ENCODE assay signal across 8 mouse cellular contexts in genomic region chr16:18406293-18406692, GRCm38 (mm10). TPM values are rescaled to one million over a fixed set of nuclear protein-coding genes. Genes with fewer than 3 reads are reported as not detected.
DNase-seq lines count a peak whose midpoint lies in the region; ATAC-seq and TF ChIP-seq lines count a peak whose summit lies in the region.

No protein-coding gene starts in this region.

- TF ChIP-seq CTCF in C2C12 (IDR thresholded peaks at IDR 0.05; ENCODE audit: control insufficient read depth, insufficient read depth, insufficient read length), result peak; percentile 87
- peak; percentile 86 for TF ChIP-seq CTCF in kidney, postnatal 0 days (IDR thresholded peaks at IDR 0.05; ENCODE audit: low read depth)
- TF ChIP-seq CTCF in small intestine, adult 2 months (IDR thresholded peaks at IDR 0.05; ENCODE audit: extremely low read depth, insufficient read length, insufficient replicate concordance, low read depth, low read length), result peak; percentile 81; the same call in 1 of the 2 replicates

- no peaks in the 10 kb centered on the region for H3K9me3 ChIP-seq in forebrain, embryonic 11.5 days (ENCODE audit: control insufficient read depth, low read length)
- H3K9me3 ChIP-seq in forebrain, embryonic 10.5 days, result no peaks in the 10 kb centered on the region
- no peaks in the 10 kb centered on the region for H3K9me3 ChIP-seq in heart, embryonic 14.5 days (ENCODE audit: control insufficient read depth, low read length)
- no peaks in the 10 kb centered on the region for H3K9me3 ChIP-seq in kidney, postnatal 0 days (replicated peaks; ENCODE audit: low read length)

- no peak overlapping the region for H3K4me3 ChIP-seq in forebrain, embryonic 11.5 days (ENCODE audit: low read depth, low read length)
- no peak overlapping the region for H3K4me3 ChIP-seq in forebrain, embryonic 10.5 days
- no peak overlapping the region for H3K4me3 ChIP-seq in C2C12 (ENCODE audit: insufficient read depth, poor library complexity, severe bottlenecking)
- H3K4me3 ChIP-seq in heart, embryonic 14.5 days (ENCODE audit: control insufficient read depth in 1 of 2, insufficient read depth in 1 of 2, low read depth in 1 of 2, low read length in 2 of 2), result no peak overlapping the region
- no peak overlapping the region for H3K4me3 ChIP-seq in kidney, postnatal 0 days (replicated peaks; ENCODE audit: low read depth, low read length)
- H3K4me3 ChIP-seq in small intestine, adult 2 months (ENCODE audit: low read depth, low read length), result no peak overlapping the region

- no peak for TF ChIP-seq POLR2A in small intestine, adult 2 months (IDR thresholded peaks at IDR 0.05; ENCODE audit: low read depth, low read length)

- WGBS in forebrain, embryonic 11.5 days, result 21% methylated on average over 2 of the region's 2 CpGs
- WGBS in forebrain, embryonic 10.5 days, result 29% methylated on average over 2 of the region's 2 CpGs
- WGBS in heart, embryonic 14.5 days, result 5% methylated on average over 2 of the region's 2 CpGs
- WGBS in kidney, postnatal 0 days, result 15% methylated on average over 2 of the region's 2 CpGs
- 38% methylated on average over 2 of the region's 2 CpGs for WGBS in small intestine, adult 2 months

- peaks cover 21% of the 10 kb centered on the region; the same call in 1 of the 2 replicates for H3K36me3 ChIP-seq in forebrain, embryonic 11.5 days (ENCODE audit: control insufficient read depth, insufficient read depth, low read length)
- peaks cover 97% of the 10 kb centered on the region for H3K36me3 ChIP-seq in forebrain, embryonic 10.5 days (replicated peaks)
- peaks cover 41% of the 10 kb centered on the region for H3K36me3 ChIP-seq in C2C12 (ENCODE audit: control insufficient read depth, insufficient read depth)
- H3K36me3 ChIP-seq in heart, embryonic 14.5 days (ENCODE audit: control insufficient read depth, insufficient read depth, low read length), result peaks cover 89% of the 10 kb centered on the region
- 0 out of 2 replicates have a peak, but pooled peaks cover 21% of the 10 kb centered on the region for H3K36me3 ChIP-seq in kidney, postnatal 0 days (ENCODE audit: insufficient read depth, low read length)
- H3K36me3 ChIP-seq in small intestine, adult 2 months (ENCODE audit: control insufficient read depth, insufficient read depth, low read length), result peaks cover 27% of the 10 kb centered on the region

- H3K4me2 ChIP-seq in forebrain, embryonic 11.5 days (ENCODE audit: low read depth, low read length, severe bottlenecking), result no peak overlapping the region
- no peak overlapping the region for H3K4me2 ChIP-seq in heart, embryonic 14.5 days (ENCODE audit: low read length)
- no peak overlapping the region for H3K4me2 ChIP-seq in kidney, postnatal 0 days (ENCODE audit: low read length)

- peak; percentile 62 for ATAC-seq in forebrain, embryonic 11.5 days (replicated peaks; ENCODE audit: low FRiP score)
- peak; percentile 86 for ATAC-seq in common myeloid progenitor, adult 5-6 weeks (replicated peaks; ENCODE audit: low read depth, poor library complexity, severe bottlenecking)
- peak; percentile 47; the same call in 1 of the 2 replicates for ATAC-seq in heart, embryonic 14.5 days (ENCODE audit: insufficient number of reproducible peaks, insufficient read depth, low FRiP score, low read depth)
- ATAC-seq in kidney, postnatal 0 days (replicated peaks; ENCODE audit: low FRiP score, low read depth), result 0 out of 2 replicates have a peak, but pooled peaks have one; percentile 40

- H3K27me3 ChIP-seq in forebrain, embryonic 11.5 days (ENCODE audit: control insufficient read depth, insufficient read depth, low read length), result no peaks in the 10 kb centered on the region
- H3K27me3 ChIP-seq in forebrain, embryonic 10.5 days (ENCODE audit: poor library complexity, severe bottlenecking), result no peaks in the 10 kb centered on the region
- no peaks in the 10 kb centered on the region for H3K27me3 ChIP-seq in C2C12 (ENCODE audit: control insufficient read depth, insufficient read depth, insufficient read length)
- no peaks in the 10 kb centered on the region for H3K27me3 ChIP-seq in heart, embryonic 14.5 days (ENCODE audit: control insufficient read depth, insufficient read depth, low read length)
- H3K27me3 ChIP-seq in kidney, postnatal 0 days (ENCODE audit: insufficient read depth, low read length), result no peaks in the 10 kb centered on the region
- no peaks in the 10 kb centered on the region for H3K27me3 ChIP-seq in small intestine, adult 2 months (ENCODE audit: control insufficient read depth, insufficient read depth, low read length)

- no peak overlapping the region for H3ac ChIP-seq in C2C12 (ENCODE audit: control insufficient read depth, insufficient read length, low read depth)

- no peak overlapping the region for H3K9ac ChIP-seq in forebrain, embryonic 11.5 days (ENCODE audit: low read length)
- peak overlapping the region; percentile 1; the same call in 1 of the 2 replicates for H3K9ac ChIP-seq in heart, embryonic 14.5 days (ENCODE audit: low read length)
- H3K9ac ChIP-seq in kidney, postnatal 0 days (ENCODE audit: low read depth, low read length), result no peak overlapping the region

- H3K79me3 ChIP-seq in C2C12 (ENCODE audit: low read depth), result no peaks in the 10 kb centered on the region

- H3K4me1 ChIP-seq in forebrain, embryonic 11.5 days (replicated peaks; ENCODE audit: control insufficient read depth, insufficient read depth, low read length), result peaks cover 10% of the 10 kb centered on the region
- peaks cover 59% of the 10 kb centered on the region for H3K4me1 ChIP-seq in forebrain, embryonic 10.5 days
- peaks cover 18 to 30% of the 10 kb centered on the region in 2 experiments for H3K4me1 ChIP-seq in heart, embryonic 14.5 days (ENCODE audit: control insufficient read depth in 2 of 2, insufficient read depth in 2 of 2, low read length in 2 of 2)
- H3K4me1 ChIP-seq in kidney, postnatal 0 days (replicated peaks; ENCODE audit: insufficient read depth, low read length), result peaks cover 10% of the 10 kb centered on the region; the same call in 1 of the 2 replicates
- peaks cover 6% of the 10 kb centered on the region; the same call in 1 of the 2 replicates for H3K4me1 ChIP-seq in small intestine, adult 2 months (ENCODE audit: control insufficient read depth, insufficient read depth, insufficient read length, low read length)

- DNase-seq in forebrain, embryonic 11.5 days (ENCODE audit: low spot score), result peak; percentile 67
- no peak for DNase-seq in forebrain, embryonic 10.5 days (ENCODE audit: extremely low spot score, low spot score)
- DNase-seq in kidney, postnatal 0 days (ENCODE audit: low spot score), result peak; percentile 82
- peak; percentile 85 for DNase-seq in lung, postnatal 10 days

- H3K27ac ChIP-seq in forebrain, embryonic 11.5 days (ENCODE audit: low read depth, low read length), result no peak overlapping the region
- no peak overlapping the region for H3K27ac ChIP-seq in forebrain, embryonic 10.5 days
- 0 out of 4 replicates have a peak overlapping the region, but pooled peaks of 1 of the 2 experiments have one; percentile 6 for H3K27ac ChIP-seq in heart, embryonic 14.5 days (replicated peaks in 1 of 2; ENCODE audit: control insufficient read depth in 1 of 2, insufficient read depth in 1 of 2, low read depth in 2 of 2, low read length in 2 of 2)
- no peak overlapping the region for H3K27ac ChIP-seq in kidney, postnatal 0 days
- H3K27ac ChIP-seq in small intestine, adult 2 months (ENCODE audit: insufficient read depth, low read depth, low read length), result no peak overlapping the region

- H3K79me2 ChIP-seq in C2C12 (ENCODE audit: control insufficient read depth, insufficient read depth), result no peaks in the 10 kb centered on the region

TF ChIP-seq in C2C12, 6 proteins besides CTCF, POLR2A, EP300 and RAD21 (continues in another document):
- TF ChIP-seq USF1 (IDR thresholded peaks at IDR 0.05; ENCODE audit: low read depth) (no peak), MYOG (IDR thresholded peaks at IDR 0.05; ENCODE audit: control insufficient read depth, extremely low read depth, insufficient read length) (no peak)

RNA-seq across cellular contexts. Expression of gene Txnrd2, which starts 19.9 kb away (rescaled TPM):
- 24.8 and 26.7 TPM in 2 replicates for polyA plus RNA-seq in forebrain, embryonic 11.5 days (2014; fragmentation: Nextera tagmentation; extraction: Ambion mirVana)
- polyA plus RNA-seq in forebrain, embryonic 10.5 days (2016; fragmentation: Nextera tagmentation; extraction: Ambion mirVana), result 31.6 and 35.1 TPM in 2 replicates
- 19.4 TPM for polyA plus RNA-seq in C2C12 (2012; fragmentation: generic; extraction: Trizol)
- total RNA-seq in common myeloid progenitor, adult 5-6 weeks (2017), result 50.3 and 66.4 TPM in 2 replicates
- 34.0 and 34.7 TPM in 2 replicates for polyA plus RNA-seq in heart, embryonic 14.5 days (2014; fragmentation: Nextera tagmentation; extraction: Ambion mirVana)
- polyA plus RNA-seq in kidney, postnatal 0 days (2015; fragmentation: Nextera tagmentation; extraction: Ambion mirVana), result 29.8 and 30.6 TPM in 2 replicates
- polyA plus RNA-seq in small intestine, adult 2 months (2012; rRNA removed), result 12.5 and 19.5 TPM in 2 replicates

RNA-seq across cellular contexts. Expression of gene Comt, which starts 20.4 kb away (rescaled TPM):
- polyA plus RNA-seq in forebrain, embryonic 11.5 days (2014; fragmentation: Nextera tagmentation; extraction: Ambion mirVana), result 53.6 and 55.2 TPM in 2 replicates
- polyA plus RNA-seq in forebrain, embryonic 10.5 days (2016; fragmentation: Nextera tagmentation; extraction: Ambion mirVana), result 58.1 and 60.1 TPM in 2 replicates
- polyA plus RNA-seq in C2C12 (2012; fragmentation: generic; extraction: Trizol), result 96.2 TPM
- total RNA-seq in common myeloid progenitor, adult 5-6 weeks (2017), result 38.2 and 44.2 TPM in 2 replicates
- polyA plus RNA-seq in heart, embryonic 14.5 days (2014; fragmentation: Nextera tagmentation; extraction: Ambion mirVana), result 110 and 112 TPM in 2 replicates
- 107 and 123 TPM in 2 replicates for polyA plus RNA-seq in kidney, postnatal 0 days (2015; fragmentation: Nextera tagmentation; extraction: Ambion mirVana)
- polyA plus RNA-seq in small intestine, adult 2 months (2012; rRNA removed), result 127 and 214 TPM in 2 replicates

RNA-seq across cellular contexts. Expression of gene Arvcf, which starts 58.3 kb away (rescaled TPM):
- polyA plus RNA-seq in forebrain, embryonic 11.5 days (2014; fragmentation: Nextera tagmentation; extraction: Ambion mirVana), result 99.4 and 103 TPM in 2 replicates
- polyA plus RNA-seq in forebrain, embryonic 10.5 days (2016; fragmentation: Nextera tagmentation; extraction: Ambion mirVana), result 116 TPM in 2 replicates
- 5.4 TPM for polyA plus RNA-seq in C2C12 (2012; fragmentation: generic; extraction: Trizol)
- 24.4 and 28.5 TPM in 2 replicates for total RNA-seq in common myeloid progenitor, adult 5-6 weeks (2017)
- polyA plus RNA-seq in heart, embryonic 14.5 days (2014; fragmentation: Nextera tagmentation; extraction: Ambion mirVana), result 31.8 and 32.3 TPM in 2 replicates
- 20.0 and 20.6 TPM in 2 replicates for polyA plus RNA-seq in kidney, postnatal 0 days (2015; fragmentation: Nextera tagmentation; extraction: Ambion mirVana)
- 10.7 and 17.1 TPM in 2 replicates for polyA plus RNA-seq in small intestine, adult 2 months (2012; rRNA removed)

RNA-seq across cellular contexts. Expression of gene Tango2, which starts 58.4 kb away (rescaled TPM):
- 39.1 and 40.4 TPM in 2 replicates for polyA plus RNA-seq in forebrain, embryonic 11.5 days (2014; fragmentation: Nextera tagmentation; extraction: Ambion mirVana)
- polyA plus RNA-seq in forebrain, embryonic 10.5 days (2016; fragmentation: Nextera tagmentation; extraction: Ambion mirVana), result 35.7 and 37.1 TPM in 2 replicates
- polyA plus RNA-seq in C2C12 (2012; fragmentation: generic; extraction: Trizol), result 20.6 TPM
- 7.9 and 14.9 TPM in 2 replicates for total RNA-seq in common myeloid progenitor, adult 5-6 weeks (2017)
- 65.0 and 67.9 TPM in 2 replicates for polyA plus RNA-seq in heart, embryonic 14.5 days (2014; fragmentation: Nextera tagmentation; extraction: Ambion mirVana)
- polyA plus RNA-seq in kidney, postnatal 0 days (2015; fragmentation: Nextera tagmentation; extraction: Ambion mirVana), result 28.3 and 31.6 TPM in 2 replicates
- polyA plus RNA-seq in small intestine, adult 2 months (2012; rRNA removed), result 32.2 and 78.0 TPM in 2 replicates
